Mouse (Mus musculus) embryonic facial prominence, embryonic 11.5 days (tissue): ENCODE measurements around the gene Dlgap1. TPM values are rescaled to one million over a fixed set of nuclear protein-coding genes. Genes with fewer than 3 reads are reported as not detected.

ENCODE experiments used
- ATAC-seq: fragments of 200-750 bp; cut with Nextera tagmentation; replicated peaks from 2 replicates; pipeline ENCODE4 v1.8.0; 2017; ENCODE audit warnings: low read depth; ENCODE audit not compliant: insufficient number of reproducible peaks, low FRiP score, low TSS enrichment
- DNase-seq: peaks from one replicate; pipeline ENCODE4 v3.0.0-alpha.2; 2015; ENCODE audit warnings: low spot score
- H3K27ac ChIP-seq: fragments of 300-500 bp; sonication (generic); replicated peaks from 2 replicates; pipeline ENCODE4 v1.5.1; 2014; ENCODE audit warnings: mild to moderate bottlenecking, low read depth, low read length, control low read depth
- H3K27me3 ChIP-seq: fragments of 300-500 bp; sonication (generic); 2 replicates; pipeline ENCODE4 v1.6.1; 2014; ENCODE audit warnings: mild to moderate bottlenecking, low read length, moderate library complexity, mixed read lengths; ENCODE audit not compliant: control insufficient read depth, insufficient read depth
- H3K36me3 ChIP-seq: fragments of 300-500 bp; sonication (generic); replicated peaks from 2 replicates; pipeline ENCODE4 v1.6.1; 2014; ENCODE audit warnings: low read depth, mild to moderate bottlenecking, low read length, moderate library complexity, mixed read lengths; ENCODE audit not compliant: control insufficient read depth, insufficient read depth
- H3K4me1 ChIP-seq: fragments of 300-500 bp; sonication (generic); 2 replicates; pipeline ENCODE4 v1.6.1; 2014; ENCODE audit warnings: low read length, mixed read lengths; ENCODE audit not compliant: control insufficient read depth, insufficient read depth
- H3K4me2 ChIP-seq: fragments of 300-500 bp; sonication (generic); 2 replicates; pipeline ENCODE4 v1.6.1; 2014; ENCODE audit warnings: low read depth, mild to moderate bottlenecking, control low read depth, low read length, moderate library complexity
- H3K4me3 ChIP-seq: fragments of 300-500 bp; sonication (generic); 2 replicates; pipeline ENCODE4 v1.5.1; 2014; ENCODE audit warnings: low read depth, low read length, control low read depth
- H3K9ac ChIP-seq: fragments of 300-500 bp; sonication (generic); replicated peaks from 2 replicates; pipeline ENCODE4 v1.6.1; 2014; ENCODE audit warnings: mild to moderate bottlenecking, control low read depth, low read length
- H3K9me3 ChIP-seq: fragments of 300-500 bp; sonication (generic); replicated peaks from 2 replicates; pipeline ENCODE4 v1.6.1; 2016; ENCODE audit warnings: mild to moderate bottlenecking, low read length, inconsistent platforms, mixed read lengths; ENCODE audit not compliant: control insufficient read depth
- WGBS: fragments of 180-500 bp; shearing (Covaris S2); extraction: QIAGEN DNeasy Blood & Tissue Kit; methylation state at CpG from one replicate; pipeline ENCODE4 v1.1.7; 2014; 5-methylcytosine and 5-hydroxymethylcytosine counted together
- polyA plus RNA-seq: library from polyadenylated mRNA; unstranded; fragments of >200 nt; fragmentation: Nextera tagmentation; extraction: Ambion mirVana; gene quantifications from 2 replicates; pipeline ENCODE4 v1.2.1, GENCODE M21; 2014

Dlgap1 gene
- polyA plus RNA-seq, 1 experiment from 2014 or later: 2.4 TPM

DNA sequence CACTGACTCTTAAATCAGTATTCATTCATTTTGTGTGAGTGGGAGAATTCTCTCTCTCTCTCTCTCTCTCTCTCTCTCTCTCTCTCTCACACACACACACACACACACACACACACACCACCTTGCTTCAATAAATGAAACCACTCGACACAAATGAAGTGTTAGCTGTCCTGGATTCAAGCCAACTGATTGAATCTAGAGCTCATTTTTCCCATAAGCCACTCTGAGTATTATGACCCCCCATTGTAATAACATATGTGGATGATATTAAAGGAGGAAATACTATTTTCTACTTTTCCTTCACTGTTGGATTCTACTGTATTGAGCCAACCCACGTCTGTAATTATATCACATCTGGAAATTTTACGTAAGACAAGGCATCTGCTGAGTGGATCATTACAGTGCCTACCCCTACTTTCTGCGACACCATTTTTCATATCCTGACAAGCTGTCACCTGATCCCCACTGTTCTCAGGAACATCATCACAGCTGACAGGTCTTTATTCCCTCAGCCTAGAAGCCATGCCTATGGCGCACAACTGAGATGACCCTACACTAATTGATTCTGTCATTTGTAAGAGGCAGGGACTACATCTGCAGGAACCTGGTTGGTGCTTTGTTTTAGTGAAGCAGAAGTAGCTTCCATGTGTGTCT, 645.7 kb downstream of the Dlgap1 start:
- 74% methylated on average over 5 of the region's 5 CpGs for WGBS
- Histone ChIP-seq H3K4me2 (no peak overlapping the region), H3K4me1 (no peaks in the 10 kb centered on the region), H3K4me3 (no peak overlapping the region), H3K36me3 (no peaks in the 10 kb centered on the region), H3K27ac (no peak overlapping the region), H3K9ac (no peak overlapping the region), H3K27me3 (no peaks in the 10 kb centered on the region), H3K9me3 (no peaks in the 10 kb centered on the region)
- ATAC-seq (no peak), DNase-seq (no peak)

DNA sequence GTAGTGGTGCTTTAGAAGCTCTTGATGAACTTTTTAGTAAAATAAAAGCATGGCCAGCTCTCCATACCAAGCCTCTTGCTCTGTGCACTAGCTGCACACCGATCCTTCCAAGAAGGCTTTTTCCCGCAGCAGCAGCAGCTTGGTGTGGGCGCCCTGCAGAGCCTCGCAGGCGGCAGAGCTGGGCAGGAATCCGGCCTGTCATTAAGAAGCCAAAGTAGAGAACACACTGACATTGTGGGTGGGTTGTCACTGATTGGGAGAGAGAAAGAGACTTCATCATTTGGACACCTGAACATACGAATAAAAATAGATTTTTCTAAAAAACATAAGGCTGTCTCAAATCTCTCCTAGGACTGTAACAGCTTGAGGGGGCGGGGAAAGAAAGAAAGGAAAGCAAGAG, 653.6 kb downstream of the Dlgap1 start:
- no peak overlapping the region for H3K4me2 ChIP-seq
- 79% methylated on average over 8 of the region's 8 CpGs for WGBS
- no peak for DNase-seq
- no peak for ATAC-seq
- no peaks in the 10 kb centered on the region for H3K9me3 ChIP-seq
- no peaks in the 10 kb centered on the region for H3K4me1 ChIP-seq
- no peaks in the 10 kb centered on the region for H3K36me3 ChIP-seq
- H3K4me3 ChIP-seq: no peak overlapping the region
- no peaks in the 10 kb centered on the region for H3K27me3 ChIP-seq
- no peak overlapping the region for H3K9ac ChIP-seq
- H3K27ac ChIP-seq: no peak overlapping the region

DNA sequence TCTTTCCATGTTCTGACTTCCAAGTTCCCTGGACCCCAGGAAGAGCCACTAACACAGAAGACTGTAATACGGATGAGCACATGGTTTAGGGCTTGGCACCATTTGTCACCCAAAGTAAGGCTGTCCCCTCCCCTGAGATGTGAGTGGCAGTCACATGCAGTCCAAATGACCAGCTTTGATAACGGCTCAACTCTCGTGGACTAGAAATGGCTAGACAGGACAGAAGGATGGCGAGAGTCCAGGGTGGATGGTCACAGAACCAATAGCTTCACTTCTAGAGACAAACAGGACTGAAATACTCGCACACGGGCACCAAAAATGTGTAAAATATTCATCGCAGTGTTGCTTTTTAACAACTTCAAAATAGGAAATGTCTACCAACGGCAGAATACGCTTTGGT, 657.5 kb downstream of the Dlgap1 start:
- ATAC-seq (no peak), DNase-seq (no peak)
- Histone ChIP-seq H3K4me3 (no peak overlapping the region), H3K27ac (no peak overlapping the region), H3K27me3 (no peaks in the 10 kb centered on the region), H3K9me3 (no peaks in the 10 kb centered on the region), H3K4me1 (no peaks in the 10 kb centered on the region), H3K4me2 (no peak overlapping the region), H3K36me3 (no peaks in the 10 kb centered on the region), H3K9ac (no peak overlapping the region)
- WGBS: 90% methylated on average over 9 of the region's 9 CpGs

DNA sequence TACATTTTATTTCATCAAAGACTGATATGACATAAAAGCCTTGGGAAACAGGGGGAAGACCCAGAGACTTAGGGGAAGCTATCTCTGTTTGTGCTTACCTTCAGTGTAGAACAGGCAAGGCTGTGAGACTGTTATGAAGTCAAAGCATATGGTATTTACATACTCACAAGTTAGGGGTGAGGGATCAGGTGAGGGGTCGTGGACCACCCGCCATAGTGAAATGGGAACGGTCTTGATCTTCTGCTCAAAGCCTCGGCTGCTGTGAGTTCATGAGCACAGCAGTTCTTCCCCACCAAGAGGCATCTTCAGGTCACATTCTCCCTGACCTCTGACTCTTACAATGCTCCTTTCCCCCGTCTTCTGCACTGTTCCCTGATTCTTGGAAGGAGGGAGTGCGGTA, 658.1 kb downstream of the Dlgap1 start:
- DNase-seq: no peak
- Histone ChIP-seq H3K4me2 (no peak overlapping the region), H3K9me3 (no peaks in the 10 kb centered on the region), H3K9ac (no peak overlapping the region), H3K4me1 (no peaks in the 10 kb centered on the region), H3K27me3 (no peaks in the 10 kb centered on the region), H3K4me3 (no peak overlapping the region), H3K36me3 (no peaks in the 10 kb centered on the region), H3K27ac (no peak overlapping the region)
- ATAC-seq: no peak
- WGBS: 69% methylated on average over 6 of the region's 6 CpGs

DNA sequence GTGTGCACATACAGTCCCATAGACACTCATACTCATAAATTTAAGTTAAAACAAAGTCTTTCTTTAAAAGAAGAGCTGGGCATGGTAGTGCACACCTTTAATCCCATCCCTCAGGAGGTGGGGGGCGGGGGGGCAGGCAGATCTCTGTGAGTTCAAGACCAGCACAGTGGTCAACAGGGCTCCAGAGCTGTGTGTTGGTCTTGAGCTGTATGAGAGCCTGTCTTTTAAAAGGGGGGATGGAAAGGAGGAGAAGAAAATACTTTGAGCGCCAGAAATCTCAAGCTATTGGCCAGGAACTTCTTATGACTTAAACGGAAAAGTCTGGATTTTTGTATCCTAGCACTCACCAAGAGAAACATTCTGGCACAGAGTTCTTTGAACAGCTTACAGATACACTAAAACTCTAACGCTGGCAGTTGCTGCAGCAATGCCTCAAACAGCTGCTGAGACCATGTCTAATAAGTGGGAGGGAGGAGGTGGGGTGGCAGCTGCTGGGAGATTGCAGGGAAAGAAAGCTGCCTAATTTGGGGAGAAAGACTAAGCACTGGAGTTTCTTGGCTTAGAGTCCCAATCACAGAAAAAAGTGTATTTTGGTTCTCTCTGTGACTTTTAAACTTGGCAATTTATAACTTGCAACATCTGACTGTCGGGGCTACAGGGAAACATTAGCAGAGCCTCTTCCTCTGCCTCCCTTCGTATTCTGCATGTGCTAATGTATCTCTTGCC, 660.9 kb downstream of the Dlgap1 start:
- WGBS: 66% methylated on average over 6 of the region's 6 CpGs
- no peak overlapping the region for H3K27ac ChIP-seq
- no peaks in the 10 kb centered on the region for H3K9me3 ChIP-seq
- H3K27me3 ChIP-seq: no peaks in the 10 kb centered on the region
- H3K9ac ChIP-seq: no peak overlapping the region
- no peak overlapping the region for H3K4me2 ChIP-seq
- DNase-seq (peak; percentile 11), ATAC-seq (no peak)
- no peak overlapping the region for H3K4me3 ChIP-seq
- H3K36me3 ChIP-seq: no peaks in the 10 kb centered on the region
- no peaks in the 10 kb centered on the region for H3K4me1 ChIP-seq

DNA sequence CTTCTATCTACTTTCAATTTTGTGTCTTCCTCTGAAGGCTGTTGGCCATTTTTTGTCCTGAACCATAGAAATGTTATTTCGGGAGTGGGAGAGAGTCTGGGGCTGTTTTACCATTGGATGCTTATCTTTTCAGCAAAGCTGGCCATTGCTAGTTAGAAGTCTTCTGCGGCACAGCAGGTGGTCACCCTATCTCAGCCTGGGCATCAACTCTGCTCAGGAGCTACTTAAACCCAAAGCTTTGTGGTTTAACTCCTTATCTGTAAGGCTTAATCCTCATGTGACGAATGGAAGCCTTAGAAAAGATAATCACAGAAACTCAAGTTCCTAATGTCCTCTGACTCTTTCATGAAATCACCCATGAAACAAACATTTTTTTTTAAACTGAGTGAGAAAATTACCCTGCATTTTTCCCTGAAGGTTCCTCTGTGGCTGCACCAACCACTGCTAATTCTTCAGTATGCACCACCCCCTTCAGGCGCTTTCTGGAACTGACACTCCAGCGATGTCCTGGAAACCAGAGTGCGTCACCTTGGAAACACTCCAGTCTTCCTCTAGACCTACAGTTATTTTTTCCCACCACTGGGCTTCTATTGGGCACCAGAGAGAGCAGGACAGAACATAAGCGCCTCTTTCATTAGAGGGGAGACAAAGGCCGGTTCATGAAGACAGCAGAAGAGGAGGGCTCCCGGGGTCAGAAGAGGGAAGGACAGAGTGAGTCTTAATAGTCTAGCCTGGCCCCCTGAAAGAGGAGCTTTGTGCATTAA, 664.5 kb downstream of the Dlgap1 start:
- DNase-seq (peak; percentile 92), ATAC-seq (peak; percentile 90)
- Histone ChIP-seq H3K4me3 (no peak overlapping the region), H3K27me3 (no peaks in the 10 kb centered on the region), H3K9ac (no peak overlapping the region), H3K36me3 (no peaks in the 10 kb centered on the region), H3K27ac (no peak overlapping the region), H3K4me2 (no peak overlapping the region), H3K9me3 (no peaks in the 10 kb centered on the region), H3K4me1 (no peaks in the 10 kb centered on the region)
- 11% methylated on average over 9 of the region's 9 CpGs for WGBS

DNA sequence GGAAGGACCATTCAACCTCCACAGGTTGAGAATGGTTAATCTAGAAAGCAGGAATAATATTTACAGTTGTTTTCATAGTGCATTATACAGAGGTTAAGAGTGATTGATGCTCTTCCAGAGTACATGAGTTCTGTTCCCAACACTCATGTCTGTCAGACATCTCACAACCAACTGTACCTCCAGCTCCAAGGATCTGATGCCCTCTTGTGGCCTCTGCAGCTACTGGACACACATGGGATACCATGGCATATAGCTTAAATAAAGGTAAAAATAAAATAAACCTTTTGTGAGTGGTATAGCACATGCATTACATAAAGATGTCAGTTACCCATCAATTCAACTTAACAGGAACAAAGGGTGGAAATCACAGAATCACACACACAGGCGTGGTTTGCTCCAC, 674.3 kb downstream of the Dlgap1 start:
- no peak overlapping the region for H3K9ac ChIP-seq
- H3K4me1 ChIP-seq: no peaks in the 10 kb centered on the region
- 74% methylated on average over 1 of the region's 1 CpGs for WGBS
- no peaks in the 10 kb centered on the region for H3K27me3 ChIP-seq
- DNase-seq (no peak), ATAC-seq (no peak)
- H3K9me3 ChIP-seq: no peaks in the 10 kb centered on the region
- no peak overlapping the region for H3K27ac ChIP-seq
- H3K4me3 ChIP-seq: no peak overlapping the region
- H3K4me2 ChIP-seq: no peak overlapping the region
- no peaks in the 10 kb centered on the region for H3K36me3 ChIP-seq

DNA sequence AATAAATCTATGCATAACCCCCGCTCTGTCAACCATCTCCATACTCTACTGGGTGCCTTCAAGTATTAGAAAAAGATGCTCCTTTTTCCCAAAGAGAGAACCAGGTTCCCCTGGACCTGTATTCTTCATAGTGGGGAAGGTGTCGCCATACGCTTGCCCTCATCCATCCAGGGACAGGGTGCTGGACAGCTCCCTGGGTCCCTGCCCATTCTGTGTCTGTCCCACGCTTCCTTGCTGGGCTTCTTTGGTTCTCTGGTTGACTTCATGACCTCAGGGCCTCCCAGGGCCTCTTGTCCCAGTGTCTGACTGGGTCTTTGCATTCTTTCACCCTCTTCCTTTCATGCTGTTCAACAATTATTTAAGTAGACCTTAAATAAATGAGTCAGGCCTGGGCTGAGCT, 677.8 kb downstream of the Dlgap1 start:
- H3K36me3 ChIP-seq: no peaks in the 10 kb centered on the region
- 41% methylated on average over 4 of the region's 4 CpGs for WGBS
- no peak overlapping the region for H3K27ac ChIP-seq

More for the DNA sequence above, 677.8 kb downstream of the Dlgap1 start:
- Histone ChIP-seq H3K27me3 (no peaks in the 10 kb centered on the region), H3K4me3 (no peak overlapping the region), H3K9me3 (no peaks in the 10 kb centered on the region), H3K4me1 (no peaks in the 10 kb centered on the region), H3K4me2 (no peak overlapping the region), H3K9ac (no peak overlapping the region)
- ATAC-seq (no peak), DNase-seq (peak; percentile 17)
